Comparison of ENCODE assay signal across 8 mouse cellular contexts in genomic region chr6:145855720-145856551, GRCm38 (mm10). TPM values are rescaled to one million over a fixed set of nuclear protein-coding genes. Genes with fewer than 3 reads are reported as not detected.
DNase-seq lines count a peak whose midpoint lies in the region; ATAC-seq and TF ChIP-seq lines count a peak whose summit lies in the region.

No protein-coding gene starts in this region.

- H3K4me2 ChIP-seq in heart, embryonic 12.5 days = peak overlapping the region; percentile 42
- H3K4me2 ChIP-seq in kidney, embryonic 16.5 days (replicated peaks; ENCODE audit: low read depth, low read length) = peak overlapping the region; percentile 55

- no peak for TF ChIP-seq CTCF in brain, embryonic 14.5 days (IDR thresholded peaks at IDR 0.05; ENCODE audit: borderline replicate concordance, extremely low read depth, insufficient read depth, insufficient read length)

- no peaks in the 10 kb centered on the region for H3K27me3 ChIP-seq in heart, embryonic 12.5 days (replicated peaks)
- H3K27me3 ChIP-seq in kidney, embryonic 16.5 days (ENCODE audit: insufficient read depth, low read length) = 0 out of 2 replicates have a peak, but pooled peaks cover 2% of the 10 kb centered on the region

- H3K4me3 ChIP-seq in heart, embryonic 12.5 days = peak overlapping the region; percentile 17; the same call in 1 of the 2 replicates
- H3K4me3 ChIP-seq in kidney, embryonic 16.5 days (ENCODE audit: low read length) = peak overlapping the region; percentile 33

- H3K4me1 ChIP-seq in heart, embryonic 12.5 days (replicated peaks) = peaks cover 28% of the 10 kb centered on the region
- H3K4me1 ChIP-seq in kidney, embryonic 16.5 days (ENCODE audit: insufficient read depth, low read length) = peaks cover 14% of the 10 kb centered on the region

- no peaks in the 10 kb centered on the region; the same call in 1 of the 2 replicates for H3K36me3 ChIP-seq in heart, embryonic 12.5 days
- H3K36me3 ChIP-seq in kidney, embryonic 16.5 days (ENCODE audit: insufficient read depth, low read length) = no peaks in the 10 kb centered on the region

- no peak overlapping the region for H3K9ac ChIP-seq in heart, embryonic 12.5 days
- H3K9ac ChIP-seq in kidney, embryonic 16.5 days (replicated peaks; ENCODE audit: low read length) = peak overlapping the region; percentile 35; the same call in 1 of the 2 replicates

- H3K9me3 ChIP-seq in heart, embryonic 12.5 days (replicated peaks) = no peaks in the 10 kb centered on the region
- no peaks in the 10 kb centered on the region for H3K9me3 ChIP-seq in kidney, embryonic 16.5 days (ENCODE audit: low read length)

- DNase-seq in A20 (ENCODE audit: low read depth, low spot score) = peak; percentile 82
- DNase-seq in brain, embryonic 14.5 days (ENCODE audit: low read depth) = peak; percentile 99
- DNase-seq in liver = peak; percentile 87
- peak; percentile 65 for DNase-seq in monocyte, adult 2 months (ENCODE audit: low read depth in 1 of 2, low spot score in 2 of 2)
- DNase-seq in spleen, postnatal 36 days (ENCODE audit: low spot score in 2 of 2) = peak; percentile 78 to 85

- 11% methylated on average over 28 of the region's 28 CpGs for WGBS in heart, embryonic 12.5 days
- 9% methylated on average over 28 of the region's 28 CpGs for WGBS in kidney, embryonic 16.5 days

- peak overlapping the region; percentile 24; the same call in 1 of the 2 replicates for H3K27ac ChIP-seq in heart, embryonic 12.5 days (ENCODE audit: poor library complexity, severe bottlenecking)
- peak overlapping the region; percentile 1; the same call in 1 of the 2 replicates for H3K27ac ChIP-seq in kidney, embryonic 16.5 days (ENCODE audit: low read length)

- peak; percentile 71 for ATAC-seq in erythroblast, adult 5-6 weeks (replicated peaks; ENCODE audit: low FRiP score, poor library complexity, severe bottlenecking)
- ATAC-seq in heart, embryonic 12.5 days (ENCODE audit: insufficient number of reproducible peaks, low FRiP score) = peak; percentile 88
- peak; percentile 93 for ATAC-seq in kidney, embryonic 16.5 days (ENCODE audit: low FRiP score, low TSS enrichment)

- TF ChIP-seq POLR2A in brain, embryonic 14.5 days (IDR thresholded peaks at IDR 0.05; ENCODE audit: borderline replicate concordance, extremely low read depth, insufficient read depth, insufficient read length, poor library complexity, severe bottlenecking) = no peak

RNA-seq across cellular contexts. Expression of gene Bhlhe41, which starts 9.4 kb away (rescaled TPM):
- 1.5 and 3.1 TPM in 2 replicates for polyA plus RNA-seq in brain, embryonic 14.5 days (2012; rRNA removed)
- not detected in 2 replicates for total RNA-seq in erythroblast, adult 5-6 weeks (2015; ENCODE audit: low replicate concordance)
- 7.2 TPM in 1 of 2 replicates, not detected in the other for total RNA-seq in erythroblast, adult 5-6 weeks (2017; ENCODE audit: low replicate concordance)
- 6.5 and 6.9 TPM in 2 replicates for polyA plus RNA-seq in heart, embryonic 12.5 days (2016; fragmentation: Nextera tagmentation; extraction: Ambion mirVana)
- 0.94 and 1.1 TPM in 2 replicates for polyA plus RNA-seq in kidney, embryonic 16.5 days (2015; fragmentation: Nextera tagmentation; extraction: Ambion mirVana)

Comparison
In these comparisons a context has a peak if more than half of its experiments do, and no peak if none do; other contexts are left out.
1. Peak in every context shown above with its lines: DNase-seq, ATAC-seq, H3K4me3 ChIP-seq and H3K27ac ChIP-seq.